Mouse (Mus musculus) stomach, embryonic 16.5 days (tissue): Measurements from ENCODE around the gene Gm49321. TPM values are rescaled to one million over a fixed set of nuclear protein-coding genes. Genes with fewer than 3 reads are reported as not detected.

Experiments
- ATAC-seq: fragments of 200-750 bp; cut with Nextera tagmentation; 2 replicates; pipeline ENCODE4 v1.8.0; 2017; ENCODE audit warnings: moderate number of reproducible peaks, moderate TSS enrichment; ENCODE audit not compliant: insufficient read depth, low FRiP score
- H3K27ac ChIP-seq: fragments of 300-500 bp; sonication (generic); 2 replicates; pipeline ENCODE4 v1.5.1; 2014; ENCODE audit warnings: low read length
- H3K27me3 ChIP-seq: fragments of 300-500 bp; sonication (generic); 2 replicates; pipeline ENCODE4 v1.6.1; 2014; ENCODE audit warnings: low read length, control low read depth, mixed read lengths; ENCODE audit not compliant: control insufficient read depth, insufficient read depth
- H3K36me3 ChIP-seq: fragments of 300-500 bp; sonication (generic); 2 replicates; pipeline ENCODE4 v1.6.1; 2014; ENCODE audit warnings: low read length; ENCODE audit not compliant: control insufficient read depth, insufficient read depth
- H3K4me1 ChIP-seq: fragments of 300-500 bp; sonication (generic); 2 replicates; pipeline ENCODE4 v1.6.1; 2014; ENCODE audit warnings: low read length, control low read depth, mixed read lengths; ENCODE audit not compliant: control insufficient read depth, insufficient read depth
- H3K4me2 ChIP-seq: fragments of 300-500 bp; sonication (generic); 2 replicates; pipeline ENCODE4 v1.6.1; 2014; ENCODE audit warnings: low read depth, low read length, mixed read lengths
- H3K4me3 ChIP-seq: fragments of 300-500 bp; sonication (generic); replicated peaks from 2 replicates; pipeline ENCODE4 v1.5.1; 2014; ENCODE audit warnings: mild to moderate bottlenecking, low read length
- H3K9ac ChIP-seq: fragments of 300-500 bp; sonication (generic); 2 replicates; pipeline ENCODE4 v1.6.1; 2014; ENCODE audit warnings: low read length
- H3K9me3 ChIP-seq: fragments of 300-500 bp; sonication (generic); replicated peaks from 2 replicates; pipeline ENCODE4 v1.6.1; 2016; ENCODE audit warnings: low read length, control low read depth; ENCODE audit not compliant: control insufficient read depth
- WGBS: fragments of 180-500 bp; shearing (Covaris S2); extraction: QIAGEN DNeasy Blood & Tissue Kit; methylation state at CpG from one replicate; pipeline ENCODE4 v1.1.7; 2014; 5-methylcytosine and 5-hydroxymethylcytosine counted together
- polyA plus RNA-seq: library from polyadenylated mRNA; unstranded; fragments of >200 nt; fragmentation: Nextera tagmentation; extraction: Ambion mirVana; gene quantifications from 2 replicates; pipeline ENCODE4 v1.2.1, GENCODE M21; 2015

Gm49321 gene
- 12.3 and 15.0 TPM in 2 replicates for polyA plus RNA-seq

- no peaks in the 10 kb centered on the region for H3K9me3 ChIP-seq
- no peaks in the 10 kb centered on the region for H3K27me3 ChIP-seq
- H3K27ac ChIP-seq, result no peak within 1 kb of the TSS
- peaks cover 29% of the 10 kb centered on the region; the same call in 1 of the 2 replicates for H3K36me3 ChIP-seq
- no peak within 1 kb of the TSS for H3K9ac ChIP-seq
- ATAC-seq, result no peak
- no peaks in the 10 kb centered on the region for H3K4me1 ChIP-seq
- 92% methylated on average over 1 of the region's 1 CpGs for WGBS
- no peak within 1 kb of the TSS for H3K4me3 ChIP-seq
- H3K4me2 ChIP-seq, result no peak within 1 kb of the TSS
Measured at GRCm38 (mm10) chr12:73937353-73937752, at the start of gene Gm49321. Gene Gm49321 (plus strand): TSS chr12:73937653.

- H3K27ac ChIP-seq, result no peak overlapping the region
- WGBS, result 83% methylated on average over 8 of the region's 8 CpGs
- ATAC-seq, result no peak
- H3K4me1 ChIP-seq, result peaks cover 5% of the 10 kb centered on the region
- no peak overlapping the region for H3K4me3 ChIP-seq
- H3K36me3 ChIP-seq, result no peaks in the 10 kb centered on the region
- H3K9ac ChIP-seq, result no peak overlapping the region
- H3K9me3 ChIP-seq, result no peaks in the 10 kb centered on the region
- H3K27me3 ChIP-seq, result no peaks in the 10 kb centered on the region
- H3K4me2 ChIP-seq, result no peak overlapping the region
Measured at GRCm38 (mm10) chr12:73888003-73888783, 49.3 kb upstream of the Gm49321 start.

GRCm38 (mm10) chr12:73889571-73889970 is 47.9 kb upstream of the Gm49321 start:
- ATAC-seq, result no peak
- H3K4me1 ChIP-seq, result no peaks in the 10 kb centered on the region
- no peak overlapping the region for H3K4me3 ChIP-seq
- no peaks in the 10 kb centered on the region for H3K9me3 ChIP-seq
- no peak overlapping the region for H3K27ac ChIP-seq
- H3K36me3 ChIP-seq, result no peaks in the 10 kb centered on the region
- H3K4me2 ChIP-seq, result no peak overlapping the region
- 38% methylated on average over 1 of the region's 1 CpGs for WGBS
- H3K27me3 ChIP-seq, result no peaks in the 10 kb centered on the region
- H3K9ac ChIP-seq, result no peak overlapping the region

GRCm38 (mm10) chr12:73890086-73890485 is 47.4 kb upstream of the Gm49321 start:
- Histone ChIP-seq H3K27me3 (no peaks in the 10 kb centered on the region), H3K4me2 (no peak overlapping the region), H3K9ac (no peak overlapping the region), H3K4me3 (no peak overlapping the region), H3K9me3 (no peaks in the 10 kb centered on the region), H3K36me3 (no peaks in the 10 kb centered on the region), H3K27ac (no peak overlapping the region), H3K4me1 (no peaks in the 10 kb centered on the region)
- ATAC-seq, result no peak
- WGBS, result 64% methylated on average over 3 of the region's 3 CpGs

- Histone ChIP-seq H3K36me3 (no peaks in the 10 kb centered on the region), H3K4me2 (no peak overlapping the region), H3K4me1 (no peaks in the 10 kb centered on the region), H3K9ac (no peak overlapping the region), H3K27me3 (no peaks in the 10 kb centered on the region), H3K27ac (no peak overlapping the region), H3K9me3 (no peaks in the 10 kb centered on the region), H3K4me3 (no peak overlapping the region)
- 56% methylated on average over 3 of the region's 3 CpGs for WGBS
- no peak for ATAC-seq
Measured at GRCm38 (mm10) chr12:73892616-73893015, 44.8 kb upstream of the Gm49321 start.

GRCm38 (mm10) chr12:73894838-73895237 is 42.6 kb upstream of the Gm49321 start:
- H3K36me3 ChIP-seq, result no peaks in the 10 kb centered on the region
- no peak for ATAC-seq
- no peak overlapping the region for H3K4me3 ChIP-seq
- H3K4me2 ChIP-seq, result no peak overlapping the region
- WGBS, result 67% methylated on average over 6 of the region's 6 CpGs
- no peak overlapping the region for H3K27ac ChIP-seq
- H3K9me3 ChIP-seq, result no peaks in the 10 kb centered on the region
- H3K27me3 ChIP-seq, result no peaks in the 10 kb centered on the region
- no peak overlapping the region for H3K9ac ChIP-seq
- no peaks in the 10 kb centered on the region for H3K4me1 ChIP-seq

- no peak for ATAC-seq
- 82% methylated on average over 2 of the region's 2 CpGs for WGBS
- no peak overlapping the region for H3K4me3 ChIP-seq
- H3K36me3 ChIP-seq, result no peaks in the 10 kb centered on the region
- H3K9ac ChIP-seq, result no peak overlapping the region
- no peaks in the 10 kb centered on the region for H3K4me1 ChIP-seq
- no peak overlapping the region for H3K4me2 ChIP-seq
- H3K27ac ChIP-seq, result no peak overlapping the region
- no peaks in the 10 kb centered on the region for H3K27me3 ChIP-seq
- H3K9me3 ChIP-seq, result no peaks in the 10 kb centered on the region
Measured at GRCm38 (mm10) chr12:73895674-73896073, 41.8 kb upstream of the Gm49321 start.

- ATAC-seq, result no peak
- 76% methylated on average over 3 of the region's 3 CpGs for WGBS
- Histone ChIP-seq H3K4me3 (no peak overlapping the region), H3K4me2 (no peak overlapping the region), H3K9ac (no peak overlapping the region), H3K27me3 (no peaks in the 10 kb centered on the region), H3K4me1 (no peaks in the 10 kb centered on the region), H3K9me3 (no peaks in the 10 kb centered on the region), H3K36me3 (no peaks in the 10 kb centered on the region), H3K27ac (no peak overlapping the region)
Measured at GRCm38 (mm10) chr12:73896471-73896870, 41.0 kb upstream of the Gm49321 start.

GRCm38 (mm10) chr12:73898281-73898680 is 39.2 kb upstream of the Gm49321 start:
- Histone ChIP-seq H3K9me3 (no peaks in the 10 kb centered on the region), H3K27me3 (no peaks in the 10 kb centered on the region), H3K4me1 (no peaks in the 10 kb centered on the region), H3K4me3 (no peak overlapping the region), H3K9ac (no peak overlapping the region), H3K27ac (no peak overlapping the region), H3K36me3 (no peaks in the 10 kb centered on the region), H3K4me2 (no peak overlapping the region)
- no peak for ATAC-seq
- 52% methylated on average over 2 of the region's 2 CpGs for WGBS
